Mouse (Mus musculus): ENCODE results near the gene Hist2h3b.

GRCm38 (mm10) chr3:96228828-96229227, 39.6 kb upstream of the Hist2h3b start:
- no peak for TF ChIP-seq GATA1 (IDR thresholded peaks at IDR 0.05; ENCODE audit: low read length)
- no peak for TF ChIP-seq TAL1 (IDR thresholded peaks at IDR 0.05; ENCODE audit: low read length)
